Mouse (Mus musculus) neural tube, embryonic 14.5 days (tissue): ENCODE results near the gene Hk3. TPM values are rescaled to one million over a fixed set of nuclear protein-coding genes. Genes with fewer than 3 reads are reported as not detected.

Experiments
- polyA plus RNA-seq: library from polyadenylated mRNA; unstranded; fragments of >200 nt; fragmentation: Nextera tagmentation; extraction: Ambion mirVana; gene quantifications from 2 replicates; pipeline ENCODE4 v1.2.1, GENCODE M21; 2014

Gene Hk3
- polyA plus RNA-seq, 1 experiment from 2014 or later, result 0.13 TPM

Other genes starting within 250 kb of the Hk3 start
- gene Eif4e1b, start 237.4 kb downstream of the Hk3 start, polyA plus RNA-seq, result not detected in 2 replicates
- gene Tspan17, start 232.0 kb downstream of the Hk3 start, polyA plus RNA-seq, result 78.1 and 82.3 TPM in 2 replicates
- gene Unc5a, start 72.0 kb downstream of the Hk3 start, polyA plus RNA-seq, result 12.4 and 15.7 TPM in 2 replicates
- gene Uimc1, start 78.9 kb upstream of the Hk3 start, polyA plus RNA-seq, result 20.6 and 20.9 TPM in 2 replicates
- gene Zfp346, start 83.9 kb upstream of the Hk3 start, polyA plus RNA-seq, result 34.2 and 34.5 TPM in 2 replicates
- not detected in 2 replicates for gene Gm17617, start 112.2 kb upstream of the Hk3 start, polyA plus RNA-seq
- 0.35 and 1.1 TPM in 2 replicates for gene Fgfr4, start 131.3 kb upstream of the Hk3 start, polyA plus RNA-seq
- gene Nsd1, start 188.4 kb upstream of the Hk3 start, polyA plus RNA-seq, result 61.9 and 76.8 TPM in 2 replicates